Mouse (Mus musculus) heart, postnatal 14 days (tissue): ENCODE data around the gene Igsf21. TPM values are rescaled to one million over a fixed set of nuclear protein-coding genes. Genes with fewer than 3 reads are reported as not detected.

Experiments used
- DNase-seq, 2 experiments: peaks; one replicate each; pipeline ENCODE4 v3.0.0; 2021 to 2022
- intact Hi-C: fragments of 180-260 bp; cut with DNase I; formaldehyde crosslinking; loops from one replicate; pipeline ENCODE4 v1.15.1; 2025
- total RNA-seq, 2 experiments: library from RNA; stranded (reverse); gene quantifications; 2 replicates each; pipeline ENCODE4 v1.2.3; 2021

Igsf21 gene
- total RNA-seq, 2 experiments from 2014 or later = 0.31 TPM; not detected in 1

DNA sequence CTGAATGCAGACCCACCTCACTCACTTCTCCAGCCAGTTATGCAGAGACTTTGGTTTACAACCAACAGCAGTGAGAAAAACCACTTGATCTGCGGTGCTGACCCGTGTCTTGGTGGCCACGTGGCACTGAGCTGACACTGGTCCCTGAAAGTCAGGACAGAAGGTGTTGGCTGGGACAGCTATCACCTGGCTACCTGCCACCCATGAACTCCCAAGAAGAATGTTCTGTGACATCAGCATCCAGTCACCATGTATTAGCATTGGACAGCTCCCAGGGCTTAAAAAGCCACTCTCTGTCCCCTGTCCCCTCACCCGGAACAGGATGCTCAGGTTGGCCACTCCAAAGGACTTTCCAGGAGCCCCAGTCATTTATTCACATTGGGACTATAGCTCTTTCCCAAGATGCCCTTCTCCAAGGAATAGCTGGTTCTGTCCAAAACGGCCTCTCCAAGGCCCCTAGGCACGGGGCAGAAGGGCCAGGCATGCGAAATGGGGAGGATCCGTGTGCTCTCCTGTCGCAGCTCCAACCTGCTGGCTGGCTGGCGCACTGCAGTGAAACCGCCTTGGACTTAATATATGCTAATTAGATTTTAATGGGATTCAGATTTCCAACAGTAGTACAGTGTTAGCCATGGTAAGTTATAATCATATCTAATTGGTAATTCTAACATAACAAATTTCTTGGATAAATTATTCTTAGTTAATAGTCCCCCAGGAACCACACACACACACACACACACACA is 235.7 kb downstream of the Igsf21 start:
- intact Hi-C loops = no loop called here
- no peak for DNase-seq

GRCm38 (mm10) chr4:140004932-140005331 is 241.7 kb downstream of the Igsf21 start:
- intact Hi-C loops = no loop called here
- DNase-seq = no peak

DNA sequence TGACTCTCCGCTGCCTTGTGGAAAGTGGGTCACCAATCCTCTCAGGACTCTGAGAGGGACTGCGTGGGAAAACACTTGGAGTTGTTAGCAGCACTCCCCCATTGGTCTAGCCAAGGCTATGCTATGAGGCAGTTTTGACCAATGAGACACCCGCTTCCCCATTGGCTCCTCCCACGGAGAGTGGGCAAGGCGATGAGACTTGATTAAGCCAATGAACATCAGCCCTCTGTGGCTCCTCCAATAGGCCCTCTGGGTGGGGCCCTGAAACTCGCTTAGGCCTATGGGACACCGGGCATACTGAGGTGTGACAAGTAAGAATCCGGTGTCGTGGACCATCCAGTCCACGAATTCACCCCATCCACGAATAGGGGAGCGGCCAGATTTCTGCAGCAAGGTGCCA is 242.4 kb downstream of the Igsf21 start:
- no peak for DNase-seq
- intact Hi-C loops = no loop called here

DNA sequence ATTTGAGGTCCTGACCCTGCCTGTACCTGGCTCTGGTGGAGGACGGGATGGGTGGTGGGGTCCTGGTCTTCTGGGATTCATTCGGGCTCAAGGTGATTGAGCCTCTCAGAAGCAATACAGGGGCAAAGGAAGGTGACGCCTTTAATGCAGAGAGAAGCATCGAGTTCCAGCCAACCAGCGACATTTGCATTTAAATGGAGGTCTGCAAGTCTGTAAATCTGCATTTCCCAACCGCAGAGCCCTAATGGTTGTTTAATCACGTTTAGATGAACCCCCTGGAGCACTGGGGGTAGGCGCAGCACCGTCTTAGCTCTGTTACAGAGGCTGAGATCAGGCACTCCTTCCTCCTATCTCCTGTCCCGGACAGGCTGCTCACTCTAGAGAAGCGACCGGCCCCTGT is 244.5 kb downstream of the Igsf21 start:
- intact Hi-C loops = no loop called here

GRCm38 (mm10) chr4:140000911-140001310 is 245.7 kb downstream of the Igsf21 start:
- no peak for DNase-seq
- intact Hi-C loops = no loop called here

More for the DNA sequence above, 244.5 kb downstream of the Igsf21 start:
- no peak for DNase-seq

- intact Hi-C loops = no loop called here
- no peak for DNase-seq
Measured at GRCm38 (mm10) chr4:139999033-139999432, 247.6 kb downstream of the Igsf21 start.

DNA sequence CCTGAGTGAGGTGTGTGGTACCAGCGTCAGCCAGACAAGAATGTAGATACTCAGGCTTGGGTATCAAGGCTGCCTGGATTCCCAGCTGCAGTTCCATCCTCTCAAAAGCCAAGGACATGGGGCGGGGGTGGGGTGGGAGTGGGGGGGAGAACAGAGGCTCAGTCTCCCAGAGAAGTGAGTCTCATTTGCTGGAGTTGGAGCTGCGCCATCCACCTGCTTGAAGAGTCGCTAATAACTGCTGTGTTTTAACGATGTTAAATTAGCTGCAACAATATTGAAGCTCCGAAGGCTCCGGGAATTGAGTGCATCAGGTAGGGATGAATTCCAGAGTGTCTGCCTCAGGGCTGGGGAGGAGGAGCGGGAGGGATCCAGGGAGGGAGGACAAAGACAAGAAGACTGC is 250.9 kb downstream of the Igsf21 start:
- intact Hi-C loops = no loop called here

GRCm38 (mm10) chr4:139993111-139993755 is 253.4 kb downstream of the Igsf21 start:
- intact Hi-C loops = no loop called here
- DNase-seq = no peak

More for the DNA sequence above, 250.9 kb downstream of the Igsf21 start:
- DNase-seq = no peak

- DNase-seq = no peak
- intact Hi-C loops = no loop called here
Measured at GRCm38 (mm10) chr4:139986913-139987312, 259.7 kb downstream of the Igsf21 start.

DNA sequence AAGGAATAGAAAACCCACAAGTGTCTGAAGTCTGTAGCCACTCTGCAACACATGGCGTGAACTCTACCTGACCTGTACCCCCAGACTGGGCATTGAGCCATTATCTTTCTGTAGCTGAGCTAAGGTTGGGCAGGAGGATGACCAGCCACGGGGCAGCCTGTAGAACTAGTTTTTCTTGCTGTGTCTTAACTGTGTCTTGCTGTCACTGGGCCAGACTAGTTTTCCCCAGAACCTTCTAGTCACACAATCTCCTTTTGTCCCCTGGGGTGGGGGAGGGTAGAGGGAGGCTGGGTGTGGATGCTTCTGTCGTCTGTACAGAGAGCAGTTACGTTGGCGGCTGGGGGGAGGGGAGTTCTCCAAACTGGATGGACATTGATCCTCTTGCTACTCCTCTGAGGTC is 267.9 kb downstream of the Igsf21 start:
- intact Hi-C loops = no loop called here
- no peak for DNase-seq

DNA sequence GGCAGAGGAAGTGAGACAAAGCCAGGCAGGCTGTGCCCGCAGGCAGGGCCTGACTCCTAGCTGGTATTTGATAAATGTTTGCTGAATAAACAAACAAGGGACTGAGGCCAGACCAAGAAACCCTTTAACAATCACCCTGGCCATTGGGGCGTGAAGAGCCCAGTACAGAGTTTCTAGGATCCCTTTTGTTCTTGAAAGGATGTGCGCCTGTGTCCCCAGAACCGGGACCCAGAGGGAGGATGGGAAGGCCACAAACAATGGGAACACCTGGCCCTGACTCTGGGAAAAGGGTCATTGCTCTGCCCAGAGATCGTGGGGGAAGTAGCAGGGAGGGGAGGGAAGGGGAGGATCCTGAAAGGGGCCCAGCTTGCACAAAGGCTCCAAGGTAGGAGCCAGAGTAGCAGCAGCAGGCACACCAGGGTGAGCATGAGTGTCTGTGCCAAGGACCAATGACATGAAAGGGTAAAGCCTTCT is 269.2 kb downstream of the Igsf21 start:
- no peak for DNase-seq
- intact Hi-C loops = no loop called here
